Mouse (Mus musculus) neural tube, embryonic 11.5 days (tissue): ENCODE measurements around the gene Pnrc1. TPM values are rescaled to one million over a fixed set of nuclear protein-coding genes. Genes with fewer than 3 reads are reported as not detected.
A peak's percentile ranks its signal among the peaks of the same experiment; 100 is the strongest.

Source experiments
- ATAC-seq: fragments of 200-750 bp; cut with Nextera tagmentation; 2 replicates; pipeline ENCODE4 v1.8.0; 2017; ENCODE audit warnings: moderate number of reproducible peaks, mild to moderate bottlenecking, moderate TSS enrichment, moderate library complexity; ENCODE audit not compliant: insufficient read depth, low FRiP score, low TSS enrichment
- DNase-seq: peaks from one replicate; pipeline ENCODE4 v3.0.0-alpha.2; 2015; ENCODE audit warnings: low spot score
- H3K27ac ChIP-seq: fragments of 300-500 bp; sonication (generic); 2 replicates; pipeline ENCODE4 v1.5.1; 2014; ENCODE audit warnings: low read depth, mild to moderate bottlenecking, low read length
- H3K27me3 ChIP-seq: fragments of 300-500 bp; sonication (generic); 2 replicates; pipeline ENCODE4 v1.6.1; 2014; ENCODE audit warnings: mild to moderate bottlenecking, low read length, mixed read lengths; ENCODE audit not compliant: control insufficient read depth, insufficient read depth
- H3K36me3 ChIP-seq: fragments of 300-500 bp; sonication (generic); 2 replicates; pipeline ENCODE4 v1.6.1; 2014; ENCODE audit warnings: mild to moderate bottlenecking, low read length, moderate library complexity, mixed read lengths; ENCODE audit not compliant: control insufficient read depth, insufficient read depth
- H3K4me1 ChIP-seq: fragments of 300-500 bp; sonication (generic); 2 replicates; pipeline ENCODE4 v1.6.1; 2014; ENCODE audit warnings: low read length, mixed read lengths; ENCODE audit not compliant: control insufficient read depth, insufficient read depth
- H3K4me2 ChIP-seq: fragments of 300-500 bp; sonication (generic); 2 replicates; pipeline ENCODE4 v1.6.1; 2014; ENCODE audit warnings: low read depth, mild to moderate bottlenecking, moderate library complexity
- H3K4me3 ChIP-seq: fragments of 300-500 bp; sonication (generic); 2 replicates; pipeline ENCODE4 v1.5.1; 2014; ENCODE audit warnings: low read depth, low read length
- H3K9ac ChIP-seq: fragments of 300-500 bp; sonication (generic); 2 replicates; pipeline ENCODE4 v1.6.1; 2014; ENCODE audit warnings: mild to moderate bottlenecking, low read length
- H3K9me3 ChIP-seq: fragments of 300-500 bp; sonication (generic); 2 replicates; pipeline ENCODE4 v1.6.1; 2016; ENCODE audit warnings: low read length; ENCODE audit not compliant: control insufficient read depth
- WGBS: fragments of 180-500 bp; shearing (Covaris S2); extraction: QIAGEN DNeasy Blood & Tissue Kit; methylation state at CpG from one replicate; pipeline ENCODE4 v1.1.7; 2014; 5-methylcytosine and 5-hydroxymethylcytosine counted together
- polyA plus RNA-seq: library from polyadenylated mRNA; unstranded; fragments of >200 nt; fragmentation: Nextera tagmentation; extraction: Ambion mirVana; gene quantifications from 2 replicates; pipeline ENCODE4 v1.2.1, GENCODE M21; 2014

Gene Pnrc1
- polyA plus RNA-seq, 1 experiment from 2014 or later, result 88.8 TPM

GRCm38 (mm10) chr4:33207551-33207950 is 82.4 kb downstream of the Pnrc1 start:
- Histone ChIP-seq H3K4me1 (no peaks in the 10 kb centered on the region), H3K9me3 (no peaks in the 10 kb centered on the region), H3K4me3 (no peak overlapping the region), H3K27me3 (no peaks in the 10 kb centered on the region), H3K27ac (no peak overlapping the region), H3K9ac (no peak overlapping the region), H3K36me3 (no peaks in the 10 kb centered on the region), H3K4me2 (no peak overlapping the region)
- no peak for ATAC-seq
- no peak for DNase-seq
- WGBS, result 69% methylated on average over 2 of the region's 2 CpGs

- H3K4me1 ChIP-seq, result no peaks in the 10 kb centered on the region
- no peak for ATAC-seq
- no peak overlapping the region for H3K27ac ChIP-seq
- no peak overlapping the region for H3K9ac ChIP-seq
- H3K4me3 ChIP-seq, result no peak overlapping the region
- 0% methylated on average over 4 of the region's 4 CpGs for WGBS
- DNase-seq, result peak; percentile 67
- H3K9me3 ChIP-seq, result no peaks in the 10 kb centered on the region
- no peak overlapping the region for H3K4me2 ChIP-seq
- H3K27me3 ChIP-seq, result no peaks in the 10 kb centered on the region
- no peaks in the 10 kb centered on the region for H3K36me3 ChIP-seq
Measured at GRCm38 (mm10) chr4:33204682-33205081, 85.3 kb downstream of the Pnrc1 start.

GRCm38 (mm10) chr4:33198117-33198516 is 91.8 kb downstream of the Pnrc1 start:
- H3K4me2 ChIP-seq, result no peak overlapping the region
- ATAC-seq, result no peak
- H3K4me1 ChIP-seq, result no peaks in the 10 kb centered on the region
- H3K9me3 ChIP-seq, result no peaks in the 10 kb centered on the region
- H3K9ac ChIP-seq, result no peak overlapping the region
- H3K27me3 ChIP-seq, result no peaks in the 10 kb centered on the region
- no peak overlapping the region for H3K27ac ChIP-seq
- no peaks in the 10 kb centered on the region for H3K36me3 ChIP-seq
- WGBS, result 11% methylated on average over 2 of the region's 2 CpGs
- no peak overlapping the region for H3K4me3 ChIP-seq
- no peak for DNase-seq

Other genes with a start within 250 kb of the Pnrc1 start
- 0.77 TPM in 1 of 2 replicates, not detected in the other for gene Gabrr2, start 227.2 kb downstream of the Pnrc1 start, polyA plus RNA-seq
- not detected in 2 replicates for gene Gabrr1, start 157.6 kb downstream of the Pnrc1 start, polyA plus RNA-seq
- 0.95 TPM in 2 replicates for gene Pm20d2, start 100.4 kb downstream of the Pnrc1 start, polyA plus RNA-seq
- gene Srsf12, start 81.2 kb downstream of the Pnrc1 start, polyA plus RNA-seq, result 9.5 and 10.9 TPM in 2 replicates
- 35.1 and 36.8 TPM in 2 replicates for gene Rngtt, start 20.1 kb upstream of the Pnrc1 start, polyA plus RNA-seq